Mouse (Mus musculus) MEL (cell line): ENCODE measurements at regions not wholly inside any gene's neighbourhood (a gene's known extent, or its start where the extent isn't known, plus 50 kb on each side); places are given as distances from the start of the nearest gene placed in this dataset.
"Not testable (repeated sequence)": the region's sequence is repeated elsewhere in the genome, so short reads cannot be mapped to it uniquely, and the experiment has no call there.

ENCODE experiments used
- DNase-seq: peaks from one replicate; pipeline ENCODE4 v3.0.0; 2011; ENCODE audit warnings: low read depth, low spot score
- H3K27ac ChIP-seq: 2 replicates; pipeline ENCODE4 v1.5.1; 2012; ENCODE audit warnings: low read depth, mild to moderate bottlenecking, control low read depth, low read length, moderate library complexity; ENCODE audit not compliant: control insufficient read depth
- H3K27me3 ChIP-seq, 2 experiments: fragments of 150-350 bp in 1 of 2; sonication (generic) in 1 of 2; 2 replicates each; pipeline ENCODE4 v1.6.1; 2012; ENCODE audit warnings: low read length in 2 of 2, mild to moderate bottlenecking in 2 of 2, improper control_type of control experiment in 1 of 2, moderate library complexity in 1 of 2; ENCODE audit not compliant: insufficient read depth in 2 of 2, control insufficient read depth in 1 of 2
- H3K36me3 ChIP-seq, 2 experiments: 2 replicates each; pipeline ENCODE4 v1.6.1; 2012 to 2014; ENCODE audit warnings: low read length in 2 of 2, improper control_type of control experiment in 1 of 2, inconsistent platforms in 1 of 2, mild to moderate bottlenecking in 1 of 2; ENCODE audit not compliant: insufficient read depth in 2 of 2, control insufficient read depth in 1 of 2
- H3K4me1 ChIP-seq, 2 experiments: fragments of 150-350 bp in 1 of 2; sonication (generic) in 1 of 2; 2 replicates each; pipeline ENCODE4 v1.6.1; 2012; ENCODE audit warnings: low read length in 2 of 2, improper control_type of control experiment in 1 of 2, mild to moderate bottlenecking in 1 of 2; ENCODE audit not compliant: insufficient read depth in 2 of 2, control insufficient read depth in 1 of 2
- H3K4me3 ChIP-seq, 2 experiments: fragments of 150-350 bp in 1 of 2; sonication (generic) in 1 of 2; 2 replicates each; pipeline ENCODE4 v1.5.1; 2012; ENCODE audit warnings: low read depth in 2 of 2, low read length in 2 of 2, mild to moderate bottlenecking in 2 of 2, moderate library complexity in 2 of 2, control low read depth in 1 of 2, improper control_type of control experiment in 1 of 2; ENCODE audit not compliant: control insufficient read depth in 1 of 2, insufficient read depth in 1 of 2
- H3K79me2 ChIP-seq: 2 replicates; pipeline ENCODE4 v1.6.1; 2012; ENCODE audit warnings: mild to moderate bottlenecking, low read length, moderate library complexity; ENCODE audit not compliant: control insufficient read depth, poor library complexity, insufficient read depth
- H3K9ac ChIP-seq: 2 replicates; pipeline ENCODE4 v1.6.1; 2012; ENCODE audit warnings: low read depth, mild to moderate bottlenecking, control low read depth, low read length, moderate library complexity; ENCODE audit not compliant: control insufficient read depth, poor library complexity, severe bottlenecking
- H3K9me3 ChIP-seq: fragments of 150-350 bp; sonication (generic); replicated peaks from 2 replicates; pipeline ENCODE4 v1.6.1; 2012; ENCODE audit warnings: mild to moderate bottlenecking, low read length, improper control_type of control experiment, moderate library complexity; ENCODE audit not compliant: insufficient read depth
- EP300 ChIP-seq, 2 experiments: IDR thresholded peaks; 2 replicates each; pipeline ENCODE4 v1.6.1; 2011; ENCODE audit warnings: improper control_type of control experiment in 2 of 2, low read length in 2 of 2, low read depth in 1 of 2, mild to moderate bottlenecking in 1 of 2
- GATA1 ChIP-seq: IDR thresholded peaks from 2 replicates; pipeline ENCODE4 v1.6.1; 2011; ENCODE audit warnings: low read depth, low read length, improper control_type of control experiment
- KAT2A ChIP-seq: conservative IDR thresholded peaks from 2 replicates; pipeline ENCODE4 v1.6.1; 2012; ENCODE audit warnings: low read depth, low read length, improper control_type of control experiment, inconsistent platforms
- MXI1 ChIP-seq: IDR thresholded peaks from 2 replicates; pipeline ENCODE4 v1.6.1; 2011; ENCODE audit warnings: mild to moderate bottlenecking, low read depth, low read length, improper control_type of control experiment
- MYB ChIP-seq: IDR thresholded peaks from 2 replicates; pipeline ENCODE4 v1.6.1; 2011; ENCODE audit warnings: mild to moderate bottlenecking, low read depth, low read length, improper control_type of control experiment
- MYC ChIP-seq: IDR thresholded peaks from 2 replicates; pipeline ENCODE4 v1.6.1; 2011; ENCODE audit warnings: low read depth, mild to moderate bottlenecking, low read length, improper control_type of control experiment, moderate library complexity
- UBTF ChIP-seq: IDR thresholded peaks from 2 replicates; pipeline ENCODE4 v1.6.1; 2012; ENCODE audit warnings: low read depth, mild to moderate bottlenecking, inconsistent platforms, low read length, improper control_type of control experiment, moderate library complexity, borderline replicate concordance; ENCODE audit not compliant: insufficient read depth
- ZNF384 ChIP-seq: IDR thresholded peaks from 2 replicates; pipeline ENCODE4 v1.6.1; 2012; ENCODE audit warnings: low read depth, mild to moderate bottlenecking, inconsistent platforms, low read length, improper control_type of control experiment

DNA sequence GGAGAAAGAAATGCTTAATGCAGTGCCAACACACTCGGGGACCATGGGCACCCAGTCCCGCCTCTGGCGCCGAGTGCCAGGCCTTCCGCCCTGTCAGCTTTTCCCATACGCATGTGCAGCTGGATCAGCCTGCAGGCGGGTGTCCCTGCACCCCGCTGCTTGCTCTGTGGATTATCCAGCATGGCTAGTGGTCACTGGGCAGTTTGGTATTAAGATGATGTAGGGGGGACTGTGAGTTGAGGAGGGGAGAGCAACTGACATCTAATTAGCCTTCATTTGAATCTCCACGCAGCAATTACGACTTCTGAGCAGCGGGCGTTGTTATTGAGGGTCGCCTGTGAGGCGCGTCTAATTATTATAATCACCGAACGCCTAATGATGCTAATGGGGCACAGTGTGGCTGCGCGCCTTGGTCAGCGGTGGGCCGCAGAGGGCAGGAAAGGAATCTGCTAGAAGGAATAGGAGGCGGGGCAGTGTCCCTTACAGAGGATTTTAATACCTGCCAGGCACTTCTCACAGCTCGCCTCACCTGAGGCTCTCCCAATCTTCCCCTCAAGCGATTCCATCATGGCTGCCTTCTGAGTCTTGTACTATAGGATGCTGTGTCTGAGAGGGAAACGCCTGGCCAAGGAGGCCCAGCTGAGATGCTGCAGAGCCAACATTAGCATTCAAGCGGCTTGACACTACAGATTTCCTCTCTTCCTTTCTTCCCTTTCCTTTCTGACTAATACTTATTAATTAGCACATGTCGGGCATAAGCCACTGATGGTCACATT lies 116.3 kb downstream of the Cyld start:
- no peak for DNase-seq
- H3K9ac ChIP-seq = no peak overlapping the region
- no peaks in the 10 kb centered on the region for H3K79me2 ChIP-seq
- H3K4me3 ChIP-seq = no peak overlapping the region
- TF ChIP-seq MYC = no peak
- no peak for TF ChIP-seq MXI1
- TF ChIP-seq GATA1 = no peak
- no peak for TF ChIP-seq EP300 (IDR thresholded peaks at IDR 0.05; ENCODE audit: low read depth in 1 of 2, low read length in 2 of 2)
- no peak for TF ChIP-seq UBTF
- no peak for TF ChIP-seq ZNF384
- TF ChIP-seq KAT2A = no peak
- no peak for TF ChIP-seq MYB
- TF ChIP-seq, all 39 proteins: peak for 0
- Histone ChIP-seq H3K36me3 (no peaks in the 10 kb centered on the region), H3K27me3 (no peaks in the 10 kb centered on the region), H3K9me3 (no peaks in the 10 kb centered on the region), H3K4me1 (no peaks in the 10 kb centered on the region), H3K27ac (no peak overlapping the region)

GRCm38 (mm10) chr8:88806851-88807250 lies 110.0 kb downstream of the Cyld start:
- H3K9ac ChIP-seq, DNase-seq, H3K4me3 ChIP-seq, H3K27me3 ChIP-seq, H3K79me2 ChIP-seq, H3K36me3 ChIP-seq, H3K4me1 ChIP-seq, H3K9me3 ChIP-seq, H3K27ac ChIP-seq: not testable (repeated sequence)
